Mouse (Mus musculus) liver, embryonic 14.5 days (tissue): ENCODE measurements around the gene Atp5d.

Source experiments
- CTCF ChIP-seq: IDR thresholded peaks from 2 replicates; pipeline ENCODE4 v1.5.1; 2016; ENCODE audit warnings: antibody characterized with exemption, low read depth, control low read depth
- EP300 ChIP-seq: IDR thresholded peaks from 2 replicates; pipeline ENCODE4 v1.6.1; 2016; ENCODE audit warnings: antibody characterized with exemption, low read depth

DNA sequence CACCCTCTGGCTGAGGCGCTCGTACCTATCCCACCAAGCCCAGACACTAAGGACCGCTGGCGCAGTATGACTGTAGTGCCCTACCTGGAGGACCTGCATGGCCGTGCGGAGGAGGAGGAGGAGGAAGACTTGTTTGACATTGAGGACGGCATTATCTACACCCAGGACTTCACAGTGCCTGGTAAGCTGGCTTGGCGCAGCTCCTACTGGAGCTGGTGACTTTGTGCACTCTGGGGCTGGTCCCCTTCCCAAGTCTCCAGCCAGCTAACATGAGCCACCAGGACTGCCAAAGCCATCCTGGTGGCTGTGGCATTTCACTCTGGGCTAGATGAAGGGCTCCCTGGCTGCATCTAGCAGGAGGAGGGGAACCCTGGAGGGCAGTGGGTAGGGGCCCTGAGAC is 10.5 kb upstream of the Atp5d start:
- TF ChIP-seq CTCF (no peak), EP300 (no peak)
